Mouse (Mus musculus): ENCODE data around the gene Fam161a. TPM values are rescaled to one million over a fixed set of nuclear protein-coding genes. Genes with fewer than 3 reads are reported as not detected.

The Fam161a gene
- total and polyA plus RNA-seq, 3 experiments, result 1.4 to 2.0 (median 1.5) TPM

- H3K36me3 ChIP-seq (replicated peaks in 1 of 2; ENCODE audit: control insufficient read depth in 1 of 2, insufficient read depth in 1 of 2, low read length in 1 of 2), result peaks cover 0 to 2% of the 10 kb centered on the region in 2 experiments
- no peak overlapping the region for H3K4me2 ChIP-seq (ENCODE audit: insufficient read depth, low read depth, poor library complexity, severe bottlenecking)
- dilution Hi-C loops (cut with MboI; ENCODE audit: extremely low pct_ligation_motif_present, extremely low pct_unique_long_range_greater_than_20kb, low sequenced_read_pairs) (no loop called here), in situ Hi-C loops (cut with MboI; ENCODE audit: low pct_ligation_motif_present, low pct_unique_long_range_greater_than_20kb, low sequenced_read_pairs) (no loop called here)
- H3K4me1 ChIP-seq (ENCODE audit: control insufficient read depth in 1 of 2, insufficient read depth in 2 of 2), result peaks cover 0 to 10% of the 10 kb centered on the region in 2 experiments; a peak in 2 of 4 replicates
- DNase-seq (ENCODE audit: extremely low read depth), result no peak
- no peak for TF ChIP-seq SMC3 (IDR thresholded peaks at IDR 0.05; ENCODE audit: low read depth, low read length)
- TF ChIP-seq MYC (IDR thresholded peaks at IDR 0.05; ENCODE audit: low read depth, low read length), result no peak
- no peak for TF ChIP-seq EP300 (IDR thresholded peaks at IDR 0.05; ENCODE audit: low read length)
- TF ChIP-seq MXI1 (IDR thresholded peaks at IDR 0.05; ENCODE audit: low read depth, low read length), result no peak
- no peak for TF ChIP-seq POLR2A (IDR thresholded peaks at IDR 0.05; ENCODE audit: low read depth, low read length)
- TF ChIP-seq BHLHE40 (IDR thresholded peaks at IDR 0.05; ENCODE audit: low read depth, low read length), result no peak
- no peak for TF ChIP-seq NELFE (IDR thresholded peaks at IDR 0.05; ENCODE audit: low read depth, low read length)
- no peak for TF ChIP-seq MEF2A (IDR thresholded peaks at IDR 0.05; ENCODE audit: borderline replicate concordance, low read depth, low read length)
- TF ChIP-seq TCF12 (IDR thresholded peaks at IDR 0.05; ENCODE audit: low read depth, low read length), result no peak
- no peak for TF ChIP-seq UBTF (IDR thresholded peaks at IDR 0.05; ENCODE audit: low read depth, low read length)
- TF ChIP-seq CHD2 (IDR thresholded peaks at IDR 0.05; ENCODE audit: low read length), result no peak
- no peak for TF ChIP-seq HCFC1 (IDR thresholded peaks at IDR 0.05; ENCODE audit: low read depth, low read length)
- no peak for TF ChIP-seq USF2 (conservative IDR thresholded peaks at IDR 0.05; ENCODE audit: low read depth, low read length)
- TF ChIP-seq IRF4 (IDR thresholded peaks at IDR 0.05; ENCODE audit: low read depth, low read length), result no peak
- TF ChIP-seq ELF1 (IDR thresholded peaks at IDR 0.05; ENCODE audit: low read depth, low read length), result no peak
- no peaks in the 10 kb centered on the region for H3K79me2 ChIP-seq (replicated peaks; ENCODE audit: control insufficient read depth, extremely low read depth, insufficient read depth, poor library complexity, severe bottlenecking)
- H3K27me3 ChIP-seq (replicated peaks), result no peaks in the 10 kb centered on the region
- H3K9me3 ChIP-seq (replicated peaks; ENCODE audit: low read length), result no peaks in the 10 kb centered on the region
- no peak overlapping the region for H3K9ac ChIP-seq (ENCODE audit: insufficient read depth, low read depth)
- no peak overlapping the region for H3K4me3 ChIP-seq (replicated peaks in 1 of 3; ENCODE audit: low read depth in 2 of 3, low read length in 2 of 3, poor library complexity in 1 of 3)
- no peak overlapping the region for H3K27ac ChIP-seq (ENCODE audit: insufficient read depth, low read depth)
Measured at GRCm38 (mm10) chr11:23024169-23024568, 16.8 kb downstream of the Fam161a start.

- dilution Hi-C loops (cut with MboI; ENCODE audit: extremely low pct_ligation_motif_present, extremely low pct_unique_long_range_greater_than_20kb, low sequenced_read_pairs) (no loop called here), in situ Hi-C loops (cut with MboI; ENCODE audit: low pct_ligation_motif_present, low pct_unique_long_range_greater_than_20kb, low sequenced_read_pairs) (no loop called here)
- Histone ChIP-seq H3K4me3 (replicated peaks in 1 of 3; ENCODE audit: low read depth in 2 of 3, low read length in 2 of 3, poor library complexity in 1 of 3) (no peak overlapping the region), H3K79me2 (replicated peaks; ENCODE audit: control insufficient read depth, extremely low read depth, insufficient read depth, poor library complexity, severe bottlenecking) (no peaks in the 10 kb centered on the region), H3K27me3 (replicated peaks) (no peaks in the 10 kb centered on the region), H3K36me3 (replicated peaks in 1 of 2; ENCODE audit: control insufficient read depth in 1 of 2, insufficient read depth in 1 of 2, low read length in 1 of 2) (no peaks in the 10 kb centered on the region), H3K27ac (ENCODE audit: insufficient read depth, low read depth) (no peak overlapping the region), H3K4me1 (ENCODE audit: control insufficient read depth in 1 of 2, insufficient read depth in 2 of 2) (no peaks in the 10 kb centered on the region), H3K4me2 (ENCODE audit: insufficient read depth, low read depth, poor library complexity, severe bottlenecking) (no peak overlapping the region), H3K9me3 (replicated peaks; ENCODE audit: low read length) (no peaks in the 10 kb centered on the region), H3K9ac (ENCODE audit: insufficient read depth, low read depth) (no peak overlapping the region)
- no peak for DNase-seq (ENCODE audit: extremely low read depth)
- TF ChIP-seq BHLHE40 (IDR thresholded peaks at IDR 0.05; ENCODE audit: low read depth, low read length) (no peak), NRF1 (IDR thresholded peaks at IDR 0.05; ENCODE audit: low read depth, low read length) (no peak), MXI1 (IDR thresholded peaks at IDR 0.05; ENCODE audit: low read depth, low read length) (no peak), TCF12 (IDR thresholded peaks at IDR 0.05; ENCODE audit: low read depth, low read length) (no peak), ELF1 (IDR thresholded peaks at IDR 0.05; ENCODE audit: low read depth, low read length) (no peak), MYC (IDR thresholded peaks at IDR 0.05; ENCODE audit: low read depth, low read length) (no peak), CTCF (conservative IDR thresholded peaks at IDR 0.05 in 1 of 2, IDR thresholded peaks at IDR 0.05 in 1 of 2; ENCODE audit: low read depth in 2 of 2, low read length in 2 of 2) (no peak), USF2 (conservative IDR thresholded peaks at IDR 0.05; ENCODE audit: low read depth, low read length) (no peak), CHD1 (IDR thresholded peaks at IDR 0.05; ENCODE audit: low read depth, low read length) (no peak), EP300 (IDR thresholded peaks at IDR 0.05; ENCODE audit: low read length) (no peak), SIN3A (IDR thresholded peaks at IDR 0.05; ENCODE audit: low read length) (no peak), UBTF (IDR thresholded peaks at IDR 0.05; ENCODE audit: low read depth, low read length) (no peak), MAFK (IDR thresholded peaks at IDR 0.05; ENCODE audit: insufficient replicate concordance, low read length) (no peak), TBP (conservative IDR thresholded peaks at IDR 0.05; ENCODE audit: low read depth, low read length) (no peak), GABPA (IDR thresholded peaks at IDR 0.05; ENCODE audit: insufficient replicate concordance, low read depth, low read length) (no peak)
Measured at GRCm38 (mm10) chr11:23028957-23029356, 21.6 kb downstream of the Fam161a start.

Data from CH12.LX (cell line).